Comparison of ENCODE assay signal across 8 mouse cellular contexts in the genomic region with DNA sequence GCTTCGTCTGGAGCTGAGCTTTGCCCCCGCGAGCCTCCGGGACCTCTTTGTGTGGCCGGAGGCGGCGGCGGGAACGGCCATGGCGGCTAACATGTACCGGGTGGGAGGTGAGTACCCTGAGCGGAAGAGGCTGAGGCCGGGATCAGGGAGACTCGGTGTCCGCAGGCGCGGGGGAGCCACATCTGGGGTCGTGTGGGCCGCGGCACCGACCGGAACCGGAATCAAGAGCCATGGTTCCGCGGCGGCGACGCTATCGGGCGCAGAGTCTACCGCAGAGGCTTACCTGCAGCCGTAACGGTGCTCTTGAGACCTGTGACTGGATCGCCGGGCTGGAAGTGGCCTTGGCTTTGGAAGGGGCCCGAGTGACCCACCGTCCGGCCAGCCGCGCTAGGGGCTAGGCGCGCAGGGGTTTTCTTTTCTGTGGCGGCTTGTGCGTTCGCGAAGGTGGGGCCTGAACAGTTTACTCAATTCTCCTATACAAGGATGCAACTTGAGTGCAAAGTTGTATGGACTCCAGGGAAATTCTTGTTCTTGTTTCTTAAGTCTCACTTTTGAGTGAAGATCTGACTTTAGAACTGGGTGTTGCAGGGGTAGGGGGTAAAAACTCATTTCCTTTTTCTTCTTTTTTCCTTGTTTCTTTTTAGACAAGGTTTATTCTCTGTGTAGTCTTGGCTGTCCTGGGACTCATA. TPM values are rescaled to one million over a fixed set of nuclear protein-coding genes. Genes with fewer than 3 reads are reported as not detected.
DNase-seq lines count a peak whose midpoint lies in the region; ATAC-seq and TF ChIP-seq lines count a peak whose summit lies in the region.

No protein-coding gene starts in this region.

- WGBS in forebrain, embryonic 15.5 days = under 1% methylated on average over 46 of the region's 46 CpGs
- WGBS in kidney, postnatal 0 days = under 1% methylated on average over 44 of the region's 46 CpGs

- no peak for TF ChIP-seq CTCF in Patski (IDR thresholded peaks at IDR 0.05)
- no peak for TF ChIP-seq CTCF in kidney, postnatal 0 days (IDR thresholded peaks at IDR 0.05; ENCODE audit: low read depth)
- TF ChIP-seq CTCF in testis, adult 2 months (IDR thresholded peaks at IDR 0.05; ENCODE audit: control insufficient read depth, insufficient read depth, insufficient replicate concordance, low read depth, low read length) = no peak

- H3K4me1 ChIP-seq in forebrain, embryonic 15.5 days = peaks cover 40% of the 10 kb centered on the region
- peaks cover 9% of the 10 kb centered on the region; the same call in 1 of the 2 replicates for H3K4me1 ChIP-seq in kidney, postnatal 0 days (replicated peaks; ENCODE audit: insufficient read depth, low read length)
- H3K4me1 ChIP-seq in testis, adult 2 months (ENCODE audit: control insufficient read depth, insufficient read depth, low read length) = peaks cover 15% of the 10 kb centered on the region

- H3K4me3 ChIP-seq in forebrain, embryonic 15.5 days = peak overlapping the region; percentile 100
- H3K4me3 ChIP-seq in kidney, postnatal 0 days (replicated peaks; ENCODE audit: low read depth, low read length) = peak overlapping the region; percentile 96
- peak overlapping the region; percentile 98 for H3K4me3 ChIP-seq in testis, adult 2 months (ENCODE audit: control insufficient read depth, low read depth, low read length)

- no peaks in the 10 kb centered on the region for H3K27me3 ChIP-seq in Patski
- no peaks in the 10 kb centered on the region for H3K27me3 ChIP-seq in forebrain, embryonic 15.5 days
- no peaks in the 10 kb centered on the region for H3K27me3 ChIP-seq in kidney, postnatal 0 days (ENCODE audit: insufficient read depth, low read length)
- H3K27me3 ChIP-seq in testis, adult 2 months (ENCODE audit: control insufficient read depth, insufficient read depth, low read length) = no peaks in the 10 kb centered on the region

- H3K4me2 ChIP-seq in forebrain, embryonic 15.5 days (replicated peaks) = peak overlapping the region; percentile 68
- peak overlapping the region; percentile 80 for H3K4me2 ChIP-seq in kidney, postnatal 0 days (ENCODE audit: low read length)

- no peaks in the 10 kb centered on the region for H3K9me3 ChIP-seq in forebrain, embryonic 15.5 days
- no peaks in the 10 kb centered on the region for H3K9me3 ChIP-seq in kidney, postnatal 0 days (replicated peaks; ENCODE audit: low read length)

- CTCF ChIA-PET in Patski (lab: Charles Lee) = interaction anchor here (1.2 to 1.3 kb wide), 2 partner anchors 11 kb away, joined by 4 to 5 read pairs; partner anchors contain the start of gene Tut1

- peak; percentile 48 for DNase-seq in layer of hippocampus, adult 9-11 months
- DNase-seq in layer of hippocampus, adult 8-10 months (ENCODE audit: low spot score in 2 of 2) = no peak
- no peak for DNase-seq in Patski (ENCODE audit: low read depth, low spot score)
- peak; percentile 71 for DNase-seq in kidney, postnatal 0 days (ENCODE audit: low spot score)
- DNase-seq in lung, postnatal 36 days = peak; percentile 54
- DNase-seq in layer of hippocampus, adult 11-12 months (ENCODE audit: low spot score) = no peak

- H3K36me3 ChIP-seq in forebrain, embryonic 15.5 days = peaks cover 26% of the 10 kb centered on the region
- peaks cover 42% of the 10 kb centered on the region for H3K36me3 ChIP-seq in kidney, postnatal 0 days (ENCODE audit: insufficient read depth, low read length)
- H3K36me3 ChIP-seq in testis, adult 2 months (ENCODE audit: control insufficient read depth, insufficient read depth, low read length) = peaks cover 7% of the 10 kb centered on the region

- peak; percentile 40 for ATAC-seq in Patski
- peak; percentile 59 for ATAC-seq in forebrain, embryonic 15.5 days (replicated peaks)
- peak; percentile 50 for ATAC-seq in kidney, postnatal 0 days (replicated peaks; ENCODE audit: low FRiP score, low read depth)

- POLR2A ChIA-PET in Patski (lab: Charles Lee) = interaction anchor here (1.6 to 2.0 kb wide), 2 partner anchors 9 to 11 kb away, joined by 6 to 16 read pairs; no protein-coding TSS in a partner anchor

- in situ Hi-C loops in Patski (cut with MboI; ENCODE audit: low pct_unique_long_range_greater_than_20kb) = no loop called here

- peak overlapping the region; percentile 99 for H3K9ac ChIP-seq in forebrain, embryonic 15.5 days (replicated peaks)
- peak overlapping the region; percentile 99 for H3K9ac ChIP-seq in kidney, postnatal 0 days (ENCODE audit: low read depth, low read length)

- no peak for TF ChIP-seq POLR2A in testis, adult 2 months (IDR thresholded peaks at IDR 0.05; ENCODE audit: control insufficient read depth, low read depth, low read length)

- H3K27ac ChIP-seq in forebrain, embryonic 15.5 days (replicated peaks) = peak overlapping the region; percentile 95
- H3K27ac ChIP-seq in kidney, postnatal 0 days = peak overlapping the region; percentile 99
- peak overlapping the region; percentile 99 for H3K27ac ChIP-seq in testis, adult 2 months (ENCODE audit: control insufficient read depth, insufficient read depth, low read depth, low read length)

RNA-seq across cellular contexts. Expression of gene Mta2, which starts 0.7 kb away (rescaled TPM):
- total RNA-seq in layer of hippocampus, adult 8-10 months (2022) = 10 to 100 TPM; 53.7 to 66.5 (median 56.2) TPM
- polyA plus RNA-seq in Patski (2021) = 141 TPM
- 171 and 175 TPM in 2 replicates for polyA plus RNA-seq in forebrain, embryonic 15.5 days (2015; fragmentation: Nextera tagmentation; extraction: Ambion mirVana)
- 103 and 116 TPM in 2 replicates for polyA plus RNA-seq in kidney, postnatal 0 days (2015; fragmentation: Nextera tagmentation; extraction: Ambion mirVana)
- polyA plus RNA-seq in testis, adult 2 months (2012; rRNA removed) = 14.0 and 14.5 TPM in 2 replicates

RNA-seq across cellular contexts. Expression of gene Tut1, which starts 11.2 kb away (rescaled TPM):
- total RNA-seq in layer of hippocampus, adult 8-10 months (2022) = 10 to 100 TPM; 21.5 to 22.2 (median 21.9) TPM
- polyA plus RNA-seq in Patski (2021) = 24.6 TPM
- 34.1 and 34.7 TPM in 2 replicates for polyA plus RNA-seq in forebrain, embryonic 15.5 days (2015; fragmentation: Nextera tagmentation; extraction: Ambion mirVana)
- polyA plus RNA-seq in kidney, postnatal 0 days (2015; fragmentation: Nextera tagmentation; extraction: Ambion mirVana) = 19.9 and 22.3 TPM in 2 replicates
- 38.2 and 38.6 TPM in 2 replicates for polyA plus RNA-seq in testis, adult 2 months (2012; rRNA removed)

RNA-seq across cellular contexts. Expression of gene Eml3, which starts 13.1 kb away (rescaled TPM):
- 10 to 100 TPM; 14.1 to 17.4 (median 15.3) TPM for total RNA-seq in layer of hippocampus, adult 8-10 months (2022)
- 56.5 TPM for polyA plus RNA-seq in Patski (2021)
- polyA plus RNA-seq in forebrain, embryonic 15.5 days (2015; fragmentation: Nextera tagmentation; extraction: Ambion mirVana) = 10.4 and 11.7 TPM in 2 replicates
- polyA plus RNA-seq in kidney, postnatal 0 days (2015; fragmentation: Nextera tagmentation; extraction: Ambion mirVana) = 25.5 and 26.2 TPM in 2 replicates
- polyA plus RNA-seq in testis, adult 2 months (2012; rRNA removed) = 4.9 and 5.7 TPM in 2 replicates

RNA-seq across cellular contexts. Expression of gene Rom1, which starts 13.3 kb away (rescaled TPM):
- 1 to 10 TPM; 5.0 to 8.6 (median 6.4) TPM for total RNA-seq in layer of hippocampus, adult 8-10 months (2022)
- polyA plus RNA-seq in Patski (2021) = 9.1 TPM
- 0.87 and 1.5 TPM in 2 replicates for polyA plus RNA-seq in forebrain, embryonic 15.5 days (2015; fragmentation: Nextera tagmentation; extraction: Ambion mirVana)
- polyA plus RNA-seq in kidney, postnatal 0 days (2015; fragmentation: Nextera tagmentation; extraction: Ambion mirVana) = 5.7 and 6.0 TPM in 2 replicates
- 11.6 and 13.7 TPM in 2 replicates for polyA plus RNA-seq in testis, adult 2 months (2012; rRNA removed)

RNA-seq across cellular contexts. Expression of gene B3gat3, which starts 22.2 kb away (rescaled TPM):
- 100 to 1,000 TPM; 161 to 167 (median 162) TPM for total RNA-seq in layer of hippocampus, adult 8-10 months (2022)
- polyA plus RNA-seq in Patski (2021) = 53.3 TPM
- polyA plus RNA-seq in forebrain, embryonic 15.5 days (2015; fragmentation: Nextera tagmentation; extraction: Ambion mirVana) = 78.9 and 81.0 TPM in 2 replicates
- polyA plus RNA-seq in kidney, postnatal 0 days (2015; fragmentation: Nextera tagmentation; extraction: Ambion mirVana) = 44.0 and 45.1 TPM in 2 replicates
- 19.5 and 20.4 TPM in 2 replicates for polyA plus RNA-seq in testis, adult 2 months (2012; rRNA removed)

Comparison
In these comparisons a context has a peak if more than half of its experiments do, and no peak if none do; other contexts are left out.
1. DNase-seq: peak in layer of hippocampus, adult 9-11 months (single experiment), kidney, postnatal 0 days (single experiment) and lung, postnatal 36 days (single experiment); none in layer of hippocampus, adult 8-10 months (0 of 2), Patski (single experiment) and layer of hippocampus, adult 11-12 months (single experiment).
2. Peak in every context shown above with its lines, with median percentiles within 50 percentile points of each other: ATAC-seq, H3K27ac ChIP-seq and H3K4me3 ChIP-seq.